Mouse (Mus musculus) heart, postnatal 0 days (tissue): ENCODE data around the gene Rasgef1a. TPM values are rescaled to one million over a fixed set of nuclear protein-coding genes. Genes with fewer than 3 reads are reported as not detected.

Source experiments
- ATAC-seq: fragments of 200-750 bp; cut with Nextera tagmentation; 2 replicates; pipeline ENCODE4 v1.8.0; 2017; ENCODE audit warnings: low read depth, moderate number of reproducible peaks, moderate library complexity; ENCODE audit not compliant: insufficient read depth
- DNase-seq: peaks from one replicate; pipeline ENCODE4 v3.0.0-alpha.2; 2016; ENCODE audit warnings: low spot score
- H3K27ac ChIP-seq: fragments of 300-500 bp; sonication (generic); 2 replicates; pipeline ENCODE4 v1.5.1; 2014; ENCODE audit warnings: low read depth, mild to moderate bottlenecking
- H3K27me3 ChIP-seq: fragments of 300-500 bp; sonication (generic); 2 replicates; pipeline ENCODE4 v1.6.1; 2014; ENCODE audit warnings: low read length, mixed read lengths; ENCODE audit not compliant: control insufficient read depth, insufficient read depth
- H3K36me3 ChIP-seq: fragments of 300-500 bp; sonication (generic); replicated peaks from 2 replicates; pipeline ENCODE4 v1.6.1; 2014; ENCODE audit warnings: low read length, mixed read lengths; ENCODE audit not compliant: control insufficient read depth, insufficient read depth
- H3K4me1 ChIP-seq: fragments of 300-500 bp; sonication (generic); 2 replicates; pipeline ENCODE4 v1.6.1; 2014; ENCODE audit warnings: antibody characterized with exemption; ENCODE audit not compliant: control insufficient read depth, insufficient read depth
- H3K4me2 ChIP-seq: fragments of 300-500 bp; sonication (generic); 2 replicates; pipeline ENCODE4 v1.6.1; 2014; ENCODE audit warnings: low read depth, mild to moderate bottlenecking, low read length, moderate library complexity
- H3K4me3 ChIP-seq: fragments of 300-500 bp; sonication (generic); 2 replicates; pipeline ENCODE4 v1.5.1; 2014; ENCODE audit warnings: low read depth, low read length
- H3K9ac ChIP-seq: fragments of 300-500 bp; sonication (generic); replicated peaks from 2 replicates; pipeline ENCODE4 v1.6.1; 2014; ENCODE audit warnings: low read depth, low read length, mixed read lengths
- H3K9me3 ChIP-seq: fragments of 300-500 bp; sonication (generic); replicated peaks from 2 replicates; pipeline ENCODE4 v1.6.1; 2016; ENCODE audit warnings: low read length; ENCODE audit not compliant: control insufficient read depth
- CTCF ChIP-seq: IDR thresholded peaks from 2 replicates; pipeline ENCODE4 v1.5.1; 2016; ENCODE audit warnings: antibody characterized with exemption, control low read depth, low read depth
- EP300 ChIP-seq: IDR thresholded peaks from 2 replicates; pipeline ENCODE4 v1.6.1; 2016; ENCODE audit warnings: antibody characterized with exemption, low read depth
- WGBS: fragments of 180-500 bp; shearing (Covaris S2); extraction: QIAGEN DNeasy Blood & Tissue Kit; methylation state at CpG from one replicate; pipeline ENCODE4 v1.1.7; 2014; 5-methylcytosine and 5-hydroxymethylcytosine counted together
- polyA plus RNA-seq: library from polyadenylated mRNA; unstranded; fragments of >200 nt; fragmentation: Nextera tagmentation; extraction: Ambion mirVana; gene quantifications from 2 replicates; pipeline ENCODE4 v1.2.1, GENCODE M21; 2015
- total RNA-seq: library from RNA; depleted of rRNA; stranded (reverse); fragments of >200 nt; gene quantifications from 2 replicates; pipeline ENCODE4 v1.2.3, GENCODE M21; 2014; ENCODE audit warnings: low replicate concordance

Rasgef1a gene
- total and polyA plus RNA-seq, 2 experiments from 2014 or later: 0.16 to 2.1 TPM

DNA sequence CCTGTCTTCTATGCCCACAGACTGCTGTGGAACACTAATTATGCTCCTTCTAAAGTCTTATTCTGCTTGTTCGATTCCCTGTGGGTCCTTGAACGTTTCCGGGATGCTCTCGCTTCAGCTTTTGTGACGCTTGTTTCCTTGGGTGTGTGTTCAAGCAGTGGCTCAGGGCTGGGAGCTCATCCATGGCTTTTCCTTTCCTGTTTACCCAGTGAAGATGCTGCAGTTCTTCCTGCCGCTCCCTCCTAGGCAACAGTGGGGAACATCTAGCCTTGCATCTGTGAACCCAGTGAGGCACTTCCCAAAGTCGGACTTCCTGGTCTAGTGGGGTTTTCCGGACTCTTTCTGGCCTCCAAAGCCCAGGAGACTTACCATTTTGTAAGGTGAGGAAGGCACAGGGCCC, 20.6 kb upstream of the Rasgef1a start:
- ATAC-seq (no peak), DNase-seq (no peak)
- TF ChIP-seq EP300: no peak
- TF ChIP-seq CTCF: no peak
- no peak overlapping the region for H3K4me2 ChIP-seq
- H3K27me3 ChIP-seq: no peaks in the 10 kb centered on the region
- no peaks in the 10 kb centered on the region for H3K9me3 ChIP-seq
- 60% methylated on average over 8 of the region's 8 CpGs for WGBS
- no peak overlapping the region for H3K27ac ChIP-seq
- H3K4me3 ChIP-seq: no peak overlapping the region
- H3K9ac ChIP-seq: no peak overlapping the region
- H3K36me3 ChIP-seq: no peaks in the 10 kb centered on the region
- no peaks in the 10 kb centered on the region for H3K4me1 ChIP-seq

DNA sequence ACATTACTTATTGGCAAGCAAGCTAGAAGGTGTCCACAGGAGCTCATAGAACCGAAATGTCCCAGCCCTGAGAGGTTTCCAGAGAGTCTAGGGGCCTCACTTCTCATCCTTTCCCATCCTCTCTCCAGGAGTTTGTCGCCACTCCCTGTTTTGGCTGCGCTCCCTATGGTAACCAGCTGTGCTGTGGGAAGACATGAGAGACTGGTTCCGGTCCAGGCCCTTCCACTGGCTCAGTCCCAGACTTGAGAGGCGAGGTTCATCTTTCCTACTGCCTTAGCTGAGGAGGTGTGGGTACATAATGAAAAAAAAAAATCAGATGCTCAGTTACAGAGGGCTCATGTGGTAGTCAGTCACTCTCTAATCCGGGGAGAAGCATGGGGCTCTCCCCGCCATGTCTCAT, 19.9 kb upstream of the Rasgef1a start:
- Histone ChIP-seq H3K36me3 (no peaks in the 10 kb centered on the region), H3K27me3 (peaks cover 2% of the 10 kb centered on the region; the same call in 1 of the 2 replicates), H3K4me2 (no peak overlapping the region), H3K4me1 (no peaks in the 10 kb centered on the region), H3K27ac (no peak overlapping the region), H3K4me3 (no peak overlapping the region), H3K9me3 (no peaks in the 10 kb centered on the region), H3K9ac (no peak overlapping the region)
- TF ChIP-seq EP300 (no peak), CTCF (no peak)
- no peak for DNase-seq
- ATAC-seq: no peak
- WGBS: 61% methylated on average over 7 of the region's 7 CpGs

DNA sequence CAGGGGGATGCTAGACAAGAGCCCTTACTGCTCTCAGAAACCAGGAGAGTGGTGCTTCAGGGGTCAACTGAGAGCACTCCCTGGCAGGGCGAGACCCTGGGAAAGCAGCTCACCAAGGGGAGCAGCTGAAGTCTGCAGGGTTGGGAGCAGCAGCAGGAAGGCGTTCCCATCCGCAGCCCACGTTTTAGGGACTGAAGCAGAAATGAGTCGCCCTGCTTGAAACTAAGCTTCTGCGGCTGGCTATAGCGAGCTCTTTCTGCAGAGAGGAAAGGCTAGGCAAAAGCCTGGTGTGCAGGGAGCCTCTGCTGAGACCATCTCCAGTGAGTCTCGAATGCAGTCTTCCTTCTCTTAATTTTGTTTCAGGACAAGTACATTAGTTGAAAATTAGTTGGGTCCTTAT, 19.3 kb upstream of the Rasgef1a start:
- no peak overlapping the region for H3K4me3 ChIP-seq
- peaks cover 9% of the 10 kb centered on the region; the same call in 1 of the 2 replicates for H3K27me3 ChIP-seq
- H3K36me3 ChIP-seq: no peaks in the 10 kb centered on the region
- TF ChIP-seq CTCF: no peak
- TF ChIP-seq EP300: no peak
- ATAC-seq (no peak), DNase-seq (no peak)
- H3K9me3 ChIP-seq: no peaks in the 10 kb centered on the region
- H3K4me2 ChIP-seq: no peak overlapping the region
- 57% methylated on average over 8 of the region's 8 CpGs for WGBS
- no peak overlapping the region for H3K9ac ChIP-seq
- no peak overlapping the region for H3K27ac ChIP-seq
- H3K4me1 ChIP-seq: no peaks in the 10 kb centered on the region

DNA sequence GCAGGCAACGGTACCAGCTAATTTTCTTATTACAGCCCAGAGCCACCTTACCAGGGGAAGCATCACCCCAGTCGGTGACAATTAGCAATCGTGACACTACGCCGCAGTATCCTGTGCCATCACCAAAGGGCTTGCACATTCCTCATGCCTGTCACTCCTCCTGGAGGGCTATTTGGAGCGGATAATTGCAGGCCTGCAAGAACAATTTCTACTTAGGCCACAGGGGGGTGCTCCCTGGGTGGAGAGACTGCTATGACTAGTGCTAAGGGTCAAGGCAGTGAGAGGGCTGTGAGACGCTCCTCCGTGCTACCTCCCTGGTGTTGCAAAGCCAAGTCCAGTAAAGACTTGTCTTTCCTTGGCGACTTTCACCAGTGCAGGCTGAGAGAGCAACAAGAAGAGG, 16.1 kb upstream of the Rasgef1a start:
- no peak for DNase-seq
- H3K4me2 ChIP-seq: no peak overlapping the region

DNA sequence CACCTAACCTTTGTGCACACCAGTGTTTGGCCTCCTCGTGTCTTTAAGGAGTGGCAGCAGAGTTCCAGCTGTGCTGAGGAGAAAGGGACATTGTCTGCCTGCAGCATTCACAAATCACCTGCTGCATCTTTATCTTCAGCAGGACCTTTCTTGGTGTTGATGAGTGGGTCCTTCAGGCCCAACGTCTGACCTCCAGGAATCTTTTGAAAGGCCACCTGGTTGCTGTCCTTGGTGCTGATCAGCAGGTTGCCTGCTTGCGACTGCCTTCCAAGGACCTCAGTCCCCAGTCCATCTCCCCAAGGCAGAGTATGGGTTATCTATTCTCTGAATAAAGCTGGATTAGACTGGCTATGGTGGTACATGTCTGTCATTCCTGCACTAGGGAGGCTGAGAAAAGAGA, 10.0 kb upstream of the Rasgef1a start:
- Histone ChIP-seq H3K4me3 (no peak overlapping the region), H3K27ac (no peak overlapping the region), H3K4me2 (no peak overlapping the region), H3K9ac (no peak overlapping the region), H3K27me3 (peaks cover 10% of the 10 kb centered on the region; the same call in 1 of the 2 replicates), H3K36me3 (no peaks in the 10 kb centered on the region), H3K9me3 (no peaks in the 10 kb centered on the region), H3K4me1 (no peaks in the 10 kb centered on the region)
- no peak for DNase-seq
- no peak for TF ChIP-seq EP300
- TF ChIP-seq CTCF: no peak
- no peak for ATAC-seq
- WGBS: 21% methylated on average over 3 of the region's 3 CpGs

More for the DNA sequence above, 16.1 kb upstream of the Rasgef1a start:
- WGBS: 35% methylated on average over 9 of the region's 9 CpGs
- no peaks in the 10 kb centered on the region for H3K4me1 ChIP-seq
- H3K36me3 ChIP-seq: no peaks in the 10 kb centered on the region
- H3K9ac ChIP-seq: no peak overlapping the region
- TF ChIP-seq CTCF (peak; percentile 37), EP300 (no peak)
- no peak for ATAC-seq
- H3K27me3 ChIP-seq: peaks cover 12% of the 10 kb centered on the region; the same call in 1 of the 2 replicates
- H3K9me3 ChIP-seq: no peaks in the 10 kb centered on the region
- no peak overlapping the region for H3K27ac ChIP-seq
- H3K4me3 ChIP-seq: no peak overlapping the region

DNA sequence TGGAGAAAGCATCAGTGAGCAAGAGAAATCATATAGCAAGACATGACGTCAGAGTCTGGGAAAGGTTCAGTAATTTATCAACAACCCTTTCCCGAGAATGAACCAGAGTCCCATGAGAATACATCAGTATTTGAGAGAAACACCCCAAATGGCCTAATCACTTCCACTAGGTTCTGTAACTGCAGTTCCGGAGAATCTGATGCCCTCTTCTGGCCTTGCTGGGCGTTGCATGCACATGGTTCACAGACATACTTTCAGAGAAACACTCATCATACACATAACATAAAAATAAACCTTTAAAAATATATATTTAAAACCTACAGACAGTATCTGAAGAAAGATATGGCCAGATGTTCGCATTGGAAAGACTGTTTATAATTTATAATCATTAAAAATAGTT, 3.9 kb upstream of the Rasgef1a start:
- 61% methylated on average over 5 of the region's 5 CpGs for WGBS
- DNase-seq: no peak
- TF ChIP-seq CTCF (peak; percentile 29; the same call in 1 of the 2 replicates), EP300 (no peak)
- no peak for ATAC-seq
- Histone ChIP-seq H3K4me1 (0 out of 2 replicates have a peak, but pooled peaks cover 5% of the 10 kb centered on the region), H3K36me3 (no peaks in the 10 kb centered on the region), H3K27ac (no peak overlapping the region), H3K27me3 (peaks cover 22% of the 10 kb centered on the region), H3K9me3 (no peaks in the 10 kb centered on the region), H3K9ac (no peak overlapping the region), H3K4me3 (no peak overlapping the region), H3K4me2 (no peak overlapping the region)
